Mouse (Mus musculus): ENCODE measurements at regions not wholly inside any gene's neighbourhood (a gene's known extent, or its start where the extent isn't known, plus 50 kb on each side); places are given as distances from the start of the nearest gene placed in this dataset.
A peak's percentile ranks its signal among the peaks of the same experiment; 100 is the strongest.

DNA sequence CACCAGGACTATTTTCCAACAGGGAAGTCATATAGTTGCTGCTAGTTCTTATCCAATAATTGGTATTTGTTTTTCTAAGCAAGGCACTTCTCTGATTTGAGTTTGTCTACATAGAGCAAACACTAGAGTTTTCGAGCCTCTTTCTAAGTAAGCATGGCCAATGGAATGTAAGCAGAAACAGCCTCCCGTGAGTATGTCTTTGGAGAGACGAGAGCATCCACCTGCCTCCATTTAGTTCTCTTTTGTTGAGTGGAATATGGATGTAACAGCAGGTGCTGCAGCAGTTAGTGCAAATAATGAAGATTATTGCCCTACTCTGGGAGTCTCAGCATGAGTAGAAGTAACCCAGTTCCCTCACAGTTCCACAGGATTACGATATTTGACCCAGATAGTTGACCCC, 286.3 kb downstream of the 1500009L16Rik start:
- DNase-seq (ENCODE audit: low spot score in 2 of 2) = no peak
- intact Hi-C loops (cut with DNase I) = no loop called here

DNA sequence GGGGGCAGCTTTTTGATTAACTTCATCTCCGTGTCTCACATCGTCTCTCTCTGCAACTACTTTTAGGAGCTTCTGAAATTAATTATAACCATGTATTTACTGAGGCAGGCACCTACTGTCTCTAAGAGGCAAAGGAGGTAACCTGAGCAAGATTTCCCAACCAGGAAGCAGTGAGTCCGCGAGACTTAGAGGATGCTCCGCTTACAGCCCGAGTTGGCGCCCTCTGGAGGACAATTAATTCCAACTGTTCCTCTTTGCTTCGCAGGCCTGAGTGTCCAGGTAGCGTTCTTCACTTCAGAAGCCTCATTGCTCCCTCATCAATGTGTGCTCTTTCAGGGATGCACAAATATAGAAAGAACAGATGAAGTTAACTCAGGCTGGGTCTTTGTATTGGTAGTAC, 296.7 kb downstream of the 1500009L16Rik start:
- intact Hi-C loops (cut with DNase I) = loop anchor here (5.0 kb wide), 2 partner anchors 202 to 418 kb away; no protein-coding TSS in a partner anchor
- DNase-seq (ENCODE audit: low spot score in 2 of 2) = peak; percentile 69 to 80

DNA sequence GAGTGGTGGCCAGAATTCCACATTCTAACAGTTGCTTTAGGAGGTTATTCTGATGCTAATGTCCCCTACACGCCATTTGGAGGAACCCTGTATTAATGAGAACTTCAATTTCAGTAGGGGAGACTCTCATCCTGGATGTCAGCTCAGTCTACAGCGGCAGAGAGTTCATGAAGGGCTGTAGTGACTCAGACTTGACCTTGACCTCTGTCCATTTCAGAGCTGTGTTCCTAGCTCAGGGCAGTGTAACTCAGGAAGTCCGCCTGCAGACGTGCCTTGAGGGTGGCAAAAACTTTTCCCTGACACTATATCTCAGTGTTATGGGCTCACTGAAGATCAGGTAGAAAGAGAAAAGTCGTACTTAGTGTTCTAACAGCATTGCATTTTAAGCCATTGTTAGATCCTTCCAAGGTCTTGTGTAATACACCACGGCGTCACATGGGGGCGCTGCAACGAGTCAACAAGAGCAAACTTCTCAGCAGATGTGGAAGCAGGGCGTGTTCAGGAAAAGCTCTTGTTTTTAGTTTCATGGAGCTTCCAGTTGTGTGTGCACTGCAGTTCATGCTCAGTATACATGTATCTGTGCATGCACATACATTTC, 297.5 kb downstream of the 1500009L16Rik start:
- intact Hi-C loops (cut with DNase I) = no loop called here
- peak; percentile 46 to 66 for DNase-seq (ENCODE audit: low spot score in 2 of 2)

DNA sequence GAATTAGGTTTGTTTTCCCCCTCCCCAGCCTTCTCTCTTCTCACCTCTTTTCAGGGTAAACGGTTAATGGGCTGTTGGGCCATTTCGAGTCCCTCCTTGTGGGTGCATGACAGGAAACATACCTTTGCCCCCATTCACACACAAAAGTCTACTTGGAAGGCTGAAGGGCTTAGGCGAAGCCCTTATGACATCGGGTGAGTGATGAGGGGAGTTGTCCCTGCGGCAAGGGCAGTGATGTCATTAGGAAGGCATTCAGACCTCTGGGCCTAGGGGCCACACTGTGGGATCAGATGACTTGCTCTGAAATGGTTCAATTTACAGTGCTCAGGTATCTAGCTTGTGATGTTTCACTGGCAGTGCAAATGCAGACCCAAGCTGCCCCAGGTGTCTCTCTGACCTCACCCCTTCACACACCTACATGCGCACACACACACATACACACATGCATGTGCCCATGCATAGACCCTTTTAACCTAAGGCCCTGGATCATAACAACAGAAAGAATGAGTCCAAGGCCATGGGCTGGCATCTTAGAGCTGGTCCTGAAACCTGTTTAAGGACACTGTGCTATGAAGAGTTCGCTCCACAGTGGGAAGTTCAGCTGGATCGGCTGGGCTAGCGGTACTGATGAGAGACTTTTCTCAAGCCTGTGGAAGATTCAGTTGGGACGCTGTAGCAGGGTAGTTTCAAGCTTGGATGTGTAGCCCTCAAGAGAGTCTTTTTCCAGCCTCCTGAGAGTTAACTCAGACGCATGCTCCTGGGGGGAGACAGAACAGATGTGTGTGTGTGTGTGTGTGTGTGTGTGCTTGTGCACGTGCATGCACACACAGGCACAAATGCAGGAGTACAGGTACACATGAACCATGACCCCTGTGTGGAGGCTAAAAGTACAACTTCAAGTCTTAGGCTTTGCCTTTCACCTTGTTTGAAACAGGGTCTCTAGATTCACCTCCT, 298.8 kb downstream of the 1500009L16Rik start:
- intact Hi-C loops (cut with DNase I) = no loop called here

DNA sequence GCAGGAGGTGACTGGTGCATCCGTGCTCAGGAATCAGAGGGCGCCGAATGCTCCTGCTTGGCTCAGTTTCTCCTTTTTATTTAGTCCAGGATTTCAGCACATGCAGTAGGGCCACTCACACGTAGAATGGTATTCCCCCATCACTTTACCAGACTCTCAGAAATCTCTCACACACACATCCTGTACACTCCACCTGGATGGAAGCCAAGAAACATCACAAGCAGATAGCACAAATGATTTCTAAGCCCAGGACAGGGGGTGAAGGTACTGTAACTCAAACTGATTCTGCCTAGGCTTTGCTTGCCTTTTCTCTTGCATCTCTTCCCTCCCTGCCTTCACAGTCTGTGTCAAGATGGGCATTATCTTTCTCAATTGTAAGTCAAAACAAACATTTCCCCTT, 301.6 kb downstream of the 1500009L16Rik start:
- no peak for DNase-seq (ENCODE audit: low spot score in 2 of 2)
- intact Hi-C loops (cut with DNase I) = no loop called here

More for the DNA sequence above, 298.8 kb downstream of the 1500009L16Rik start:
- DNase-seq (ENCODE audit: low spot score in 2 of 2) = no peak

DNA sequence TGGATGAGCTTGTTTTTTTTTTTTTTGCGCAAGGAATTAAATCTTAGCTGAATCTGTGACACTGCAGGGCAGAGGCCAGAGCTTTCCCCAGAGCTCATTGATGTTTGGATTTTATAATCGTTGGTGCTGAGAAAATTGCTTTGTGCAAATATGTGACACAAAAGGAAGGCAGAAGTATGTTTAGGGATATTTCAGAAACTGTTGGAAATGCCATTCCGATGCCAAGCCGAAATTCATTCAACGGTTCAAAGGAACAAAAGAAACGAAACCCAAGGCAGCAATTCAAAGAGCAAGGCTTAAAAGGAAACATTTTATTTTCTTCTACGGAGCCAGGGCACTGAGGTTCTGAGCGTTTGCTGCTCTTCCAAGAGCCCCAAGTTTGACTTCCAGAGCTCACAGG, 302.2 kb downstream of the 1500009L16Rik start:
- DNase-seq (ENCODE audit: low spot score in 2 of 2) = no peak
- intact Hi-C loops (cut with DNase I) = no loop called here

DNA sequence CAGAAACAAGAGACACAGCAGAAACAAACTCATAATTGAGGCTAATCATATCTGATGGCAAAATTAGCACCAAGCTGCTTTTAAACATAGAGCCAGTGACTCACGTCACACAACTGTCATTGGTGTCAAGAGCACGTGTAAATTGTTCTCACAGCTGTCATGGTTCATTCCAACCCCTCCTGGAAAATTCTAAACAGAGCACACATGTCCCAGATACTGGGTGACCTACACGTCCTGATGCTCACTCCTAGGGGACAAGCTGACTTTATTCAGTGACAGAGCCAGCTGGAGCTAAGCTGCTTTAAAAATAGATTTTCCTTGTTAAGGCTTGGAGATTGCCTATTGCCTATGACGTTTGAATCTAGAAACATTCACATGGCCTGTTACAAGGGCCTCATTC, 304.1 kb downstream of the 1500009L16Rik start:
- peak in 1 of 2 experiments; percentile 52 for DNase-seq (ENCODE audit: low spot score in 2 of 2)
- intact Hi-C loops (cut with DNase I) = no loop called here

DNA sequence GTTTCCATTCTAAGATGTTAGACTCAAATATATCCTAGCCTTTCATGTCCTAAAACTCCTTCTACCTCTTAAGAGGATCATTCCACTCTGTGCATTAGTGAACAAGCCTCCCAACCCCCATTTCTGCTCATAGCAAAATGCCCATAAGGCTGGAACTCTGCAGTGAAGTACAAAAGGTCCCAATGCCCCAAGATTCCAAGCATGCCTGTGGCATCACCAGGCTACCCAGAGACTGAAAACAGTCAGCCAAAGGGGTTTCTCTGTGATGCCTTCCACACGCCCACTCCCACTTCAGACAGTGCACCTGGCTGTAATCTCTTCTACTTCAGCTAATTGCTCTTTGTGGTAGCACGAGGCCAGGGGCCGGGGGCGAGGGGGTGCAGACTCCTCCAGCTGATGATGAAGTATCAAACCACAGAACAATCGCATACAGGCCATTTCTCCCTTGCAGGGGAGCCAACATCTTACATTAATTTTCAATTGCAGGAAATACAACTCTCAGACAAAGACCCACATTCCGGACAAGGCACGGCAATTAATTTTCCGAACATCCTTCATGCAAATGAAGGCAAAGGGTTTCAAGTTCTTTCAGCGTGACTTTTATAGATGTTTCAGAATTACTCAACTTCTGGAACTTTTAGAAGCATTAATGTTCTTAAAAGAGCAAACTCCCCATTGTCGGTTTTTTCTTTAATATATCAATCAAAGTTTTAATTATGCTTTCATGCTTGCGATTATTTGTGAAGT, 313.6 kb downstream of the 1500009L16Rik start:
- intact Hi-C loops (cut with DNase I) = no loop called here
- no peak for DNase-seq (ENCODE audit: low spot score in 2 of 2)

DNA sequence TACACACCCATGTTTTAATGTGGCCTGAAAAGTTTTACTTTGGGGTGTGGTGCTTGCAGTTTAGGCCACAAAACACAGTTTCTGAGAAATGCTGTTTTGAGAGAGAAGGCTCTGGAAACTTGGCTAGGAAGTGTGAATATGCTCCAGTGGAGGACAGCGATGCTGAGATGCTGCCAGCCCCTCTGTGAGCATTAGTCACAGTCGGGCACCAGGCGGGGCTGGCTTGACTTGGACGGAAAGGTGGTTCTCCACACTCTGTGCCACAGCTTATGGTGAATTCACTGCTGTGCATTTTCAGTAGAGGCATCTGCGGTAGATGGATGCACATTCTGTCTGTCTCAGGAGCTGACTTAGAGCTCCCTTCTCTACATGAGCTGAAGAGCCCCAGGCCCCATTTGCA, 326.0 kb downstream of the 1500009L16Rik start:
- no peak for DNase-seq (ENCODE audit: low spot score in 2 of 2)

DNA sequence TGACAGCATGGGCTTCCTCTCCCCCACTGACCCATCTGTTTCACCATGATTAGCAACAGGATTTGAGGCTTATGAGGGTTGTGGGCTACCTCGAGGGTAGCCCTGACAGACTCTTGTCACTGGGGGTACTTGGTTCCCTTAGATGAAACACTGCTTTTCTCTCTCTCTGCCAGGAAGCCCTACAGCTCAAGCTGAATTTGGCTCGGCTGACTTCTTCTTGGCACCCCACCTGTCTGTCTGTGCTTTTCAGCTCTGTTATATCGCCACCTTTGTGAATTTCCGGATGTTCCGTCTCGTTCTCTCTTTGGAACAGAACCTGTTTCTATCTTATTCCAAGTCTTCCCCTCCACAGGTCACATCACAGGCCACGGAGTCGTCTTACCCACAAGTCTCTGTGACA, 330.0 kb downstream of the 1500009L16Rik start:
- intact Hi-C loops (cut with DNase I) = no loop called here
- no peak for DNase-seq (ENCODE audit: low spot score in 2 of 2)

More for the DNA sequence above, 326.0 kb downstream of the 1500009L16Rik start:
- intact Hi-C loops (cut with DNase I) = no loop called here

DNA sequence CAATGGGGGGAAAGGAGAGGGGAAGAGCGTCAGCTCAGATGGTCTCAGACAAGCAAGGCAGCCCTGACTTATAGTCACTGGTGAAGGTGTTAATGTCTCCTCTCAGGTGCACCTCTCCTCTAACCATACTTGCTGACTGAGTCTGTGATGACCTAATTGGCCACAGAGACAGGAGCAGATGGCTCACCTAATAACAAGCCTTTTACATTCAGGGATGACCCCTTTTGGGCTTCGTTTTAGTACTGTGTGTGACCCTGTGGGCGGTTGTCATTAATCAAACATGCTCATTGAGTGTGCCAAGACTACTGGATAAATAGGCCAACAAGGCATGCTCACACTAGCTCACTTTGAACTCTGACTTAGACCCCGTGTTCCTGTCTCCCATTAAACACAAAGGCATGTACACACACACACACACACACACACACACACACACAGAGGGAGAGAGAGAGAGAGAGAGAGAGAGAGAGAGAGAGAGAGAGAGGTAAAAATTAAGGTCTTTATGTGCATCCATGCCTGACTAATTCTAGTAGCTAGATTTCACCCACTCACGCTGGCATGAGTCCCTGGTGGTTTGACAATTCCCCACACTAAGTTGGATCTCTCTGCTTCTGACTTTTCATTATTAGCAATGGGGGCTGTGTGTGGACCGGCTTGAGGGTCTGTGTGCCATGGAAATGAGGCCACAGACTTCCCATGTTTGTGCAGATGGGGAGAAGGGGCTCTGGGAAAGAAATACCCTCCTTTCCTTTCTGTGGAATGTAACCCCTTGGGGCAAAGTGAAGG, 332.1 kb downstream of the 1500009L16Rik start:
- DNase-seq (ENCODE audit: low spot score in 2 of 2) = peak; percentile 41 to 44
- intact Hi-C loops (cut with DNase I) = no loop called here

DNA sequence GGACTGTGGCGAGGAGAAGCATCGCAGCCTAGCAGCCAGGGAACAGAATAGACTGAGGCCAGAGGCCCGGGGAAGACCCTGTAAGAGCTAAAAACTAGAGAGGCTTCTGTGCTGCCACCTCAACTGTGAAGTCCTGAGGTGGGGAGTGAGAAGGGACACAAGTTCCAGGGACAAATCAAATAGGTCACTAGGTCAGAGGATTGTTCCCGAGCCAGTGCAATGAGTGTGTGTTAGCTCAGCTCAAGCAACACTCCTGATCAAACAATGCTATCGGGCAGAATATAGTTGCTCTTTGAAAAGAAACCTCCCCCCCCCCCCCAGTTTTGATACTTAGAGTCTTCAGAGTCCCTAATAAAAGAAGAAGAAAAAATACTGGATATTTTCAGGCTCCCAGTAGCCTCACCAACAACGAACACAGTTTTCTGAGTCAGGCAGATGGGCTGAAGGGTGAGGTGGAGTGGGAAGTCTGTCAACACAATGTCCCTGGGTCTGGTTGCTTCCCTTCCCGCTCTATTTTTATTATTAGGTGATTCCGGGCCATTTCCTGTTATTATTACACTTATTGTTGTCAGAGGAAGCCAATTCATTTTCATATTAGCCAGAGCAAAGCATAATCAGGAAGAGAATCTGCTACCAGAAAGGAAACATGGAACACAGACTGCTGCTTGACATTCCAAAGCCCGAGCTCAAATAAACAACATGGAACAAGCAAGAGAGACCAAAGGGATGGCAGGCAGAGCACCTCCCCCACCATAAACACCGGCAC, 332.9 kb downstream of the 1500009L16Rik start:
- DNase-seq (ENCODE audit: low spot score in 2 of 2) = no peak
- intact Hi-C loops (cut with DNase I) = no loop called here

DNA sequence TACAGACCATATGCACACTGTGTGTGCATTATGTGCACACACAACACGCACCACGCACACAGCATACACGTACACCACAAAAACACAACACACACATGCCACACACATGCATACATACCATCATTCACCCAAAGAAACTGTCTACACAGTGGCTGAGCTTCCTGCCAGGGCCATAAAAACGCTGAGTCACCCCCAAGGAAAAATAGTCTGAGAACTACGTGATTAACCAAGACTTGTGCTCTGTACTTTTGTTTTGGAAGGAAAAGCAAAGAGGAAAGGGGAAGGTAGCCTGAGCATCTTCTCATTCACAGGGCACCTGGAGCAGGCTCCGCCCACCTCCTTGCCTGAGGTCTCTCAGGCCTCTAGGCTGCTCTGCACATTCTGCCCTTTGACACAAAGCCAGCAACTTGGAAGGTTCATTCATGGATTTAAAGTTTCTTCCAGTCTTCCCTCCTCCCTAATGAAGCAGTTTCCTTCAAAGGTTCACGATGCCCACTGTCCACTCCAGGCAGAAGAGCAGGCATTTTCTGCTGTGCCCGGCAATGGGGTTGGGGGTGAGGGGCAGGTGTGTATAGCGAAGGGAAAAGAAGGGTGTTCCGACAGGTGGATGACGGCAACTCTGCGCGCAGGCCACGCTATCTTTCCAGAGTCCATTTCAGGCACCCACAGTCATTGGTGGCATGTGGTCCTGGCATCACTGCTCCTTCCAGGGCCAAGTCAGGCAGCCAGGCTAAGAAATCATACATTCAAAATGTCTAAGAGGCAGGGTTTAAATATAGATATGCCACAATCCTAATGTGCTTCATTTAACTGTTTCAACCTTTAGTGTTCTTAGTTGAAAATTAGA, 333.9 kb downstream of the 1500009L16Rik start:
- no peak for DNase-seq (ENCODE audit: low spot score in 2 of 2)
- intact Hi-C loops (cut with DNase I) = no loop called here

DNA sequence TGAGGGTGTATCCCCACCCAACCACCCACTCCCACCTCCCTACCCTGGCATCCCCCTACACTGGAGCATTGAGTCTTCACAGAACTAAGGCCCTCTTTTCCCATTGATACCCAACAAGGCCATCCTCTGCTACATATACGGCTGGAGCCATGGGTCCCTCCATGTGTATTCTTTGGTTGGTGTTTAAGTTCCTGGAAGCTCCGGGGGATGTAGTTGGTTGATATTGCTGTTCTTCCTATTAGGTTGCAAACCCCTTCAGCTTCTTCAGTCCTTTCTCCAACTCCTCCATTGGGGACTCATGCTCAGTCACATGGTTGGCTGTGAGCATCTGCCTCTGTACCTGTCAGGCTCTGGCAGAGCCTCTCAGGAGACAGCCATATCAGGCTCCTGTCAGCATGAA, 335.6 kb downstream of the 1500009L16Rik start:
- intact Hi-C loops (cut with DNase I) = no loop called here
- no peak for DNase-seq (ENCODE audit: low spot score in 2 of 2)

DNA sequence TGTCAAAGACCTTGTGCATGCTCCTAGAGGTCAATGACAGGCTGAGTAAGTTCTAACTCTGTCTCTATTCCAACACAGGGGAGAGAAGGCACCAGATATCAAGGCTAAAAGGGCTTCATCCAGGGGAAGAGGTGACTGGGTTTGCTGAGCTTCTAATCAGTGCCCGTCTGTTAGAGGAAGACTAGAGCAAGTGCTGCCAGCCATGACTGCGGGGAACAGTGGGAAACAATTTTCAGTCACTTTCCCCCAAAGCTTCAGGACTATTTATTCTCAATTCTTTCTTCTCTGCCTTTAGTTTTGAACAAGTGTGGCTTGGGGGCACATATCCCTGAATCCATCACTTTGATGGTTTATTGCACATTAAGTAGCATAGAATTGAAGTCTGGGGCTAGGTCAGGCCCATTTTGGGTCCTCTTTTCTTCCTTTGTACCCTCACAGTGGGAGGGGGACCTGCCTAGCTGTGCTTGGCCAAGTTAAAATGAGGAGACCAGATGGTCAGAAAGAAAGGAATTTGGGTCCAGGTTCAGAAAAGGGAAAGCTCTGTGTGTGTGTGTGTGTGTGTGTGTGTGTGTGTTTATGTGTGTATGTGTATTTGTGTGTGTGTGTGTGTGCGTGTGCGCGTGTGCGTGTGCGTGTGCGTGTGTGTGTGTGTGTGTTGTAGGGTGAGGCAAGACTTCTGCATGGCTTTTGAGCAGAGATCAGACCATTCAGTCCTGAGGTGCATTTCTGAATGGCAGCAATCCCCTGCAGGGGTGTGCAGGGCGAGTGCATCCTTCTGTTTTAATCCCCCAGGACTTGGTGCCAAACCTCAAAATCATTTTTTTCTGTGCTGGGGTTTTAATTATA, 337.2 kb downstream of the 1500009L16Rik start:
- DNase-seq (ENCODE audit: low spot score in 2 of 2) = no peak
- intact Hi-C loops (cut with DNase I) = no loop called here

DNA sequence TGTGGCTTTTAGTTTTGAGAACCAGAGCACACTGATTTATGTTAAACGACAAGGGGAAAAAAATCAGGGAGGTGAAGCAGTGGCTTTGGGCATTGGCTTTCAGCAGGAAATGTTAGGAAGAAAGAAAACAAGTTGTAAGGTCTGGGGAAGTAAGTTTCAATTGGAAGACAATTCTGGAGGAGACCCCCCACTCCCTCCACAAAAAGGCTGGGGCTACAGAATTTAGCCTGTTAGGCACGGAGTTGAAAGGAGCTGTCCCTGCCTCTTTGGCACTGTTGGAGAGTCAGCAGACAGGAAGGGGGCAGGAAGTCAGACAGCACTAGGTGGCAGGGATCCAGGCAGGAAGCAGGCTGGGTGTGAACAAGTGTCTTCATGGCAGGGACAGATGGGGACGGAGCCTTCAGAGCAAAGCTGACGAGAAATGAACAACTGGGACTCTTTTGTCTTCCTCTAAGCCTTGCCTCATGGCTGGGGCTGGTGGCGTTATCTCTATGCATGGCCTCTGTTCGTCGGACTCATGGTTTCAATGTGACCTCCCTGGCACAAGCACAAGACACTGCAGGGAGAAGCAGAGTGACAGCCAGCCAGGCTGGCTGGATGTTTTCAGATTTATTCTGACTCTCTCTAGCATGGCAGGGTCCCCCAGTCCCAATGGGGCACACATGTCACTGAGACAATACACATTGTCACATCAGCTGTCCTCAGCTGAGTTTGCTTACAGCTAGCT, 338.0 kb downstream of the 1500009L16Rik start:
- intact Hi-C loops (cut with DNase I) = no loop called here
- peak; percentile 71 to 80 for DNase-seq (ENCODE audit: low spot score in 2 of 2)
